Mouse (Mus musculus) C2C12 (cell line): ENCODE results near the gene Lrrc10.

Source experiments
- CEBPB ChIP-seq: IDR thresholded peaks from one replicate; pipeline ENCODE4 v1.6.1; 2011; ENCODE audit warnings: low read depth, mild to moderate bottlenecking, control low read depth, moderate library complexity
- CTCF ChIP-seq: IDR thresholded peaks from one replicate; pipeline ENCODE4 v1.5.1; 2011; ENCODE audit not compliant: control insufficient read depth, insufficient read depth, insufficient read length
- MYOG ChIP-seq: IDR thresholded peaks from one replicate; pipeline ENCODE4 v1.6.1; 2011; ENCODE audit not compliant: control insufficient read depth, insufficient read length; ENCODE audit errors: extremely low read depth
- USF1 ChIP-seq: IDR thresholded peaks from one replicate; pipeline ENCODE4 v1.6.1; 2011; ENCODE audit warnings: low read depth, mild to moderate bottlenecking, control low read depth, moderate library complexity

DNA sequence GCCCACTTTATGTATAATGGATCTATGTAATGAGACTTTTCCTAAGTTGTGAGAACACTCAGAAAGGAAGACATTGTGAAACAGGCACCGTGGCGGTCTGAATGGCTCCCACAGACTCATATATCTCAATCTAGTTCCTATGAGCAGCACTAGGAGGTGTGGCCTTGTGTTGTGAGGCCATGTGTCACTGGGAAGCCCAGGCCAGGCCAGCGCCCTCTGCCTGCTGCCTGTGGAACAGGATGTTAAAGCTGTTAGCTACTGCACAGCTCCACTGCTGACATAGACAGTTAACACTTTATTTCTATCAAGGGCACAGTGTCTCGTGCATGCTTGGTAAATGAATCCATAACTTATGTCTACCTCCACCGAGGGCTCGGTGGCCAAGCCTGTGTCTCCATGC lies 33.1 kb downstream of the Lrrc10 start:
- peak; percentile 31 for TF ChIP-seq CTCF
- no peak for TF ChIP-seq USF1
- no peak for TF ChIP-seq MYOG
- TF ChIP-seq CEBPB = no peak
